Mouse (Mus musculus): Measurements from ENCODE around the gene Epha7.

Epha7 gene

DNA sequence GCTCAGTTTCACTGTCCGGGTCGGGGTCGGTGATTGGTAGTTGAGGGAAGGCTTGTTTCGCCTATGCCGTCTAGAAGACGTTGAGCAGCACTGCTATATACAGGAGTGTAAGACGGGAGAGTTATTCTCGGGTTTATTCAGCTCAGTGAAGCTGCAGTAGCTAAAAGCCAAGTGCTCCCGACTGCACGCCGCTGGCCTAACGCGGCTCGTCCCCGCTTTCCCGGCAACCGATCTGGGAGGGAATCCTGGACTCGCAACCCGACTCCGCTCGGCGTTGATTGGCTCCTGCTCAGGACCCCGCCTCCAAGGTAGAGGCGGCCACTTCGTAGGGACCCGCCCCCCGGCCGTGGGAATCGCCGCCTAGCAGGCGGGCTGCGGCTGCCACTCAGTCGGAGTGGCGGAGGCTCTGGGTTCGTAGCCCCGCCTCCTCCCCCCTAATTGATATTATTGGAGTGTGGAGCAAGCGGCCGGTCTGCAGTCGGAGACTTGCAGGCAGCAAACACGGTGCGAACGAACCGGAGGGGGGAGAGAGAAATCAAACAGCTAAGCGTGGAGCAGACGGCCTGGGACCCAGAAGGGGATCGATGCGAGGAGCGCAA, at the start of gene Epha7:
Epha7 (plus strand) TSS at position 441 of the 599 bp plus-strand sequence.
- in situ Hi-C loops (cut with MboI): no loop called here

GRCm38 (mm10) chr4:28783961-28784360, 29.0 kb upstream of the Epha7 start:
- in situ Hi-C loops (cut with MboI): no loop called here

- in situ Hi-C loops (cut with MboI): no loop called here
Measured at GRCm38 (mm10) chr4:28808800-28809199, 4.1 kb upstream of the Epha7 start.

DNA sequence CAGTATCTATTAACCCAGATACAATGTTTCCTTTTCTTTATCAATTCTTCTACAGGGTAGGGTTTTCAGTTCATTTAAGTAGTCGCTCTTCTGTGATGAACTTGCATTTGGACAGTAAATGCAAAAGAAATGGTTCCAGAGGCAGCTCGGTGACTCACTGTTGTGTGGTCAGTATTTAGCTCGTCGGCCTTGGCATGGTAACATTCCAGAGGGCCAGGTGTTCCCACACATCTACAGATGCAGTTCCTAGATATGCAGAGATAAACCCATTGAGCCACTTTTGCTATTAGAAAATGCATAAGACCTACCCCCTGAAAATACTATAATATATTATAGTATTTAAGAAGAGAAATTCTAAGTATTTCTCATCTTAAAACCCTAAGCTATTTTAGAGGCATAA, 3.2 kb upstream of the Epha7 start:
- in situ Hi-C loops (cut with MboI): no loop called here

DNA sequence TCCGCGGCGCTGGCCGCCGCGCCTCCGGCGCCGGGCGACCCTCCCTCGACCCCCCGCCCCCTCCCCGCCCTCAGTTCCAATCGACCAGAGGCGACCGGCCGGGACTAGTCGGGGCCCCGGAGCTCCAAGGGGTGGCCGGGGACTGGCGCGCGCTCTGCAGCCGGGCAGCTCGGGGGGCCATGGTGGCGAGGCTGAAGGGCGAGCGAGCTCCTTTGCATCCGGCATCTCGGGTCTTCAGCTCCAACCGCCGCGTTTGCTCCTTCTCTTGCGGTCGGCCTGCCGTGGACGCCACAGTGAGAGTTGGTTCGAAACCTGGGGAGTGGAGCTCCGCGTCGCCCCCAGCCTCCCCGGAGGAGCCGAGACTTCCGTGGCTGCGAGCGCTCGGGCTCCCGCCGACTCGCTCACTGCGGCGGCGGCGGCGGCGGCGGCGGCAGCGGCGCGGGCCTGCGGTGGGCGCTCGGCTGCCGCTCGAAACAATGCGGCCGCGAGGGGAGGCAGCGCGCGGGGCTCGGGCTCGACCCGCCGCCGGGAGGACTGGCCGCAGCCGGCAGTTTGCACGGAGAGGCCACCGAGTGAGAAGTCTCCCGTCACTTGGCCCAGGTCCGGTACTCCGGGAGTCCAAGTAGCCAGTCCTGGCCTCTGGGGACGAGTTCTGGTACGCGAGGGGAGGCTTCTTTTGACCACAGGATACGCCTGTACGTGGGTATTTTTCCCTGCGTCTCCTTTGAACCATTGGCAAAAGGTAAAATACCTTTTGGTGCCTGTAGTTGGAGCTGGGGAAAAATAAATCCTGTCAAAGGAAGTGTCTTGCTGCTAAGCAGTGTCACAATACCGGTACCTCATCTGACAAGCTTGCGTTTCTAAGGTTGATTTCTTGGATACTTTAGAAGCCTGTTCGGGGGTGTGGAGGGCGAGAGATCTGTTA, 882 bp downstream of the Epha7 start:
- in situ Hi-C loops (cut with MboI): no loop called here

DNA sequence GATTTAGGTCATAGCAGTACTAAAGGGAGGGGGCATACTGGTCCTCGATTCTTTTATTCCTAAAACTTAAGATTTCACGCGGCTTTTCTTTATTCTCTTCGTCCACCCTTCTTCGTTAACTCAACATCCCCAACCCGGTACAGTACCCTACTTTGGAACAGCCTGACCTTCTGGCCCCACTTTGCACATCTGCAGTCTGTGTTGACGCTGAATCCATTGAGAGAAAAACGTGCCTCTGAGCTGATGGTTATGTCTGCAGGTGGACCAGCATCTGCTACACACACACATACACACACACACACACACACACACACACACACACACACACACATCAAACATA, 1.5 kb downstream of the Epha7 start:
- in situ Hi-C loops (cut with MboI): no loop called here

GRCm38 (mm10) chr4:28814816-28815620, 2.1 kb downstream of the Epha7 start:
- in situ Hi-C loops (cut with MboI): no loop called here

GRCm38 (mm10) chr4:28815621-28815920, 2.6 kb downstream of the Epha7 start:
- in situ Hi-C loops (cut with MboI): no loop called here

DNA sequence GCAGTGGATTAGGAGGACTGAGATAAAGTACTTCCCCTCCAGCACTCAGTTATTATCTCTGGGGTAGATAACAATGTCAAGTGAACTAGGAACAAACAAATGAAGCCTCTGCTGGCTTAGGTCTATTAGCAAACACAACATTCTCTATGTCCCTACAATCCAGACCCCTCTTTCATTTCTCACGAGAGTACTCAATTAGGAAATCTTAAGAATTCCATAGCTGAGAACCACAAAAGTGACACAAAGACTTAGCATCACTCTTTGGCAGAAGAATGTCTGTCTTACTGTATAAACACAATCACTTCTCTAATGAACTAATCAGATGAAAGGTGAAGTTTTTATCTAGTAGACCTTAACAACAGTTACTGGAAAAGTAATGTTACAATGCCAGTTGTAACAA, 10.7 kb downstream of the Epha7 start:
- in situ Hi-C loops (cut with MboI): no loop called here

DNA sequence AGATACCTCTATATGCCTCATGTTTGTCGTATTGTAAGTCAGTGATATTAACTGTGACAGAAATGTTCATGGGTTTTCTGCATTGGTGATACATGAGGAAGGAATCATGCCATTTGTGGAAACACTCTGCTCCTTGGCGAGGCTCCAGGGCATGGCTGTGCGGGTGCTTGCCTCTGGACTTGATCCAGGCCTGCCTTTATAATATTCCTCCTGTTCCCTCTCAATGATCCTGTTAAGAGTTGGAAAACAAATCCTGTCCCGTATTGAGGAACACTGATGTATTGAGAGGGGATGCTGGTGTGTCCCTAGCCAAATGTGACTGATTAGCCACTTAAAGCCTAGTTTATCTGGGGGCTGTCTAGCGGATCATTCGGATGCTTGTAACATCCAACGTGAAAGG, 11.7 kb downstream of the Epha7 start:
- in situ Hi-C loops (cut with MboI): no loop called here

DNA sequence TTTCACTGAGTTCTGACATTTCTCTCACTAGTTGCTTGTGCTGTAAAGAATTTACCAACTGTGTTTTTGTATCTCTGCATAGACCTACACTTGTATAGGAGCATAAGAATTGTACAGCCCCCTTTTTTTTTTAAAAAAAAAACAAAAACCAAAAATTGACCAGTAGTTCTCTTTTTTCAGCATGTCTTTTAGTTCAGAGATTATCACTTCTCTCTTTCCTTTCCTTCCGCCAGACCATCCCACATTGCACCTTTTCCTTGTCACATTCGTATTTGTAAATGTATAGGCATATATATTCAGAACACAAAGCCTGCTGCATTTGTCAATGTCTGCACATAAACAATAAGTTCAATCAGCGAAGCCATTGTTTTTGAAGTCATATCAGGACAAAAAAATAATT, 24.7 kb downstream of the Epha7 start:
- in situ Hi-C loops (cut with MboI): no loop called here

DNA sequence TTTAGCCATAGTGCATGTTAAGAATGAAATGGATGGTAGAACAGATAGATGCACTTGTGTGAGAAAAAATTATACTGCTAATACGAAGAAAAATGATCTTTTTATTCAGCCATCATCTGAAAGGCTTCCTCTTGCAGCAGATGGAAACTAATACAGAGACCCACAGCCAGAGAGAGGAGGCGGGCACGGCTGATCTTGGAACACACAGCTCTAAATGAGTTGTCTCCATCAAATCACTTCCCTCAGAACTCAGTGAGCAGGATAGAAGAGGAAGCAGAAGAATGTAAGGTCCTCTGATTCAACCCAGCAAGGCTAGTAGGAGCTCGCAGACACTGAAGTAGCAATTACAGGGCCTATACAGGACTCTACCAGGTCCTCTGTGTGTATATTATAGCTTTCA, 33.4 kb downstream of the Epha7 start:
- in situ Hi-C loops (cut with MboI): no loop called here

GRCm38 (mm10) chr4:28850388-28850787, 37.5 kb downstream of the Epha7 start:
- in situ Hi-C loops (cut with MboI): no loop called here

- in situ Hi-C loops (cut with MboI): no loop called here
Measured at GRCm38 (mm10) chr4:28862845-28863666, 50.1 kb downstream of the Epha7 start.

DNA sequence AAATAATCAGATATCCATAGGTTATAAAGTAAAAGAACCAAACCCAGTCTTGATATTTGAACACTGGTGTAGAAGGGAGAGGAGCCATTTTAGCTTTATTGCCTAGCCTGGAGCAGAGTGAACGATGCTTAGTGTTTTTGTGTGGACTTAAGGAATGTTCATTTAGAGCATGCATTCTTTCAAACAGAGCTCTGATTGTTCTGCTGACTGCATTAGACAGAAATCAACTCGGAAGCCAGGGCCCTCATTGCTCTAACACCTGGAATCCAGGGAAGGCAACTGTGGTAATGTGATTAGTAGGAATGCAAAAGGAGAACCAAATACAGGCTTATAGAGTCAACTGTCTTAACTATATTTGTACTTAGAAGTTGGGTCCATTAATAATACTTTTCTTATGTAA, 53.5 kb downstream of the Epha7 start:
- in situ Hi-C loops (cut with MboI): no loop called here

- in situ Hi-C loops (cut with MboI): no loop called here
Measured at GRCm38 (mm10) chr4:28871615-28872014, 58.7 kb downstream of the Epha7 start.

- in situ Hi-C loops (cut with MboI): no loop called here
Measured at GRCm38 (mm10) chr4:28881271-28882044, 68.5 kb downstream of the Epha7 start.

DNA sequence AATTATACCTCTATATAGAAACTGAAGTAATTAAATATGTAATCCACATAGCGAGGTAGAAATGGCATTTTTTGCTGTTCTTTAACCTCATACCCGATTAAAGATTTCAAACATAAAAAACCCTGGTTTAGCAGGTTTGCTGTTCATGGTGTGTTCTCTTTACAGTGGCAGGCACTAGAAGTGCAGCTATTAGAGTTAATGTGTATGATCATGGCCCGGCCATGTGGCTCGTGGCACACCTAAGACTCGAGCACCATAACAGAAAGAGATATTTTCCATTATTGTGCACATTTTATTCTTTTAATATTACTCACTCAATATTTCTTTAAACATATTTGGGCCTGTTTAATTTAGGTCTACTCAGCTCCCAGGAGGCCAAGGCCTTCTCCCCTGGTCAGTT, 76.7 kb downstream of the Epha7 start:
- in situ Hi-C loops (cut with MboI): no loop called here

DNA sequence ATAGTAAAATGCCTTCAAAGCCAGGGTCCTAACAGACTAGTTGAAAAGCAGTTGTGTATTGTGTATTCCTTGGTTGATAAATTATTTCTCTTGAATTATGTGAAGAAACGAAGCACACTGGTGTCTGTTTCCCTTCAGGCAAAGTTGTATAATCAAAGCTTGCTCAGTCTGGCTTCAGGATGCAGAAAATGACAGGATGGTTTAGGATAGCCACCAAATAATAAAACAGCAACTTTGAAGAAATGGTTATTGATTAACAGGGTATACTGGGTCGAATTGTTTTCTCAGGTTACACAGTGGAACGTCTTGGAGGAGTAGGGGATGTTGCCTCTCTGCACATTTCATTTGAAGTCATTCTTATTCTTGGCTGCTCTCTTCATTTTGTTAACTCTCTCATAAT, 77.2 kb downstream of the Epha7 start:
- in situ Hi-C loops (cut with MboI): no loop called here

DNA sequence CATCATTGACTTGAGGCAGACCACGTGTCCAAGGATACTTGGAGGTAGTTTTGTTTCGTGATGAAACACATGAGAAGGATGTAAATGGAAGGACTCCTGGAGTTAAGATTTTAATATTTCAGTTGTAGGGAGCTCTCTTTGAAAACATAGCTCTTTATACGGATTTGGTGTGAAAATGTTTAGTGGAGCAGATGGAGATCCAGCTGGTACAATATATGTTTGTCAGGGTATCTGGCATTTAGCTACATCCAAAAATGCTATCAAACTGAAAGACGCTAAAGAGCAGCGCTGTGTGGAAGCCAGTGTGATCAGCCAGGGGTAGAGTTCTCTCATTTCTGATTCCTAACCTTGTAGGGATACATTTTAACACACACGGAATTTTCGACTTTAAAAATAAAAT, 82.5 kb downstream of the Epha7 start:
- in situ Hi-C loops (cut with MboI): no loop called here

- in situ Hi-C loops (cut with MboI): no loop called here
Measured at GRCm38 (mm10) chr4:28899373-28899772, 86.4 kb downstream of the Epha7 start.

All from mature B cell (primary cell).